Mouse (Mus musculus): ENCODE results near the gene Chd4. TPM values are rescaled to one million over a fixed set of nuclear protein-coding genes. Genes with fewer than 3 reads are reported as not detected.

The Chd4 gene
- total RNA-seq, 2 experiments from 2014 or later = 50.0 to 70.6 TPM

- no peak for ATAC-seq (replicated peaks; ENCODE audit: low FRiP score, poor library complexity, severe bottlenecking)
These were observed 77.5 kb downstream of the Chd4 start for GRCm38 (mm10) chr6:125173256-125173655.

- ATAC-seq (replicated peaks; ENCODE audit: low FRiP score, poor library complexity, severe bottlenecking) = no peak
These were observed 79.7 kb downstream of the Chd4 start for GRCm38 (mm10) chr6:125175469-125175868.

- ATAC-seq (replicated peaks; ENCODE audit: low FRiP score, poor library complexity, severe bottlenecking) = no peak
These were observed 83.8 kb downstream of the Chd4 start for GRCm38 (mm10) chr6:125179601-125180000.

Other genes with a start within 250 kb of the Chd4 start
- not detected in 2 replicates for gene P3h3, start 238.2 kb upstream of the Chd4 start, total RNA-seq (2015; ENCODE audit: low replicate concordance)
- 1.1 and 1.2 TPM in 2 replicates for gene P3h3, start 238.2 kb upstream of the Chd4 start, total RNA-seq (2017; ENCODE audit: low replicate concordance)
- gene Gpr162, start 232.0 kb upstream of the Chd4 start, total RNA-seq (2015; ENCODE audit: low replicate concordance) = not detected in 2 replicates
- gene Gpr162, start 232.0 kb upstream of the Chd4 start, total RNA-seq (2017; ENCODE audit: low replicate concordance) = not detected in 2 replicates
- gene Cd4, start 207.8 kb upstream of the Chd4 start, total RNA-seq (2015; ENCODE audit: low replicate concordance) = 6.3 and 6.9 TPM in 2 replicates
- 0.70 and 0.94 TPM in 2 replicates for gene Cd4, start 207.8 kb upstream of the Chd4 start, total RNA-seq (2017; ENCODE audit: low replicate concordance)
- gene Lag3, start 184.3 kb upstream of the Chd4 start, total RNA-seq (2015; ENCODE audit: low replicate concordance) = 1.0 and 2.7 TPM in 2 replicates
- gene Lag3, start 184.3 kb upstream of the Chd4 start, total RNA-seq (2017; ENCODE audit: low replicate concordance) = 0.51 TPM in 1 of 2 replicates, not detected in the other
- 26.1 and 31.3 TPM in 2 replicates for gene Ptms, start 175.9 kb upstream of the Chd4 start, total RNA-seq (2015; ENCODE audit: low replicate concordance)
- 12.0 and 21.8 TPM in 2 replicates for gene Ptms, start 175.9 kb upstream of the Chd4 start, total RNA-seq (2017; ENCODE audit: low replicate concordance)
- gene Mlf2, start 164.6 kb upstream of the Chd4 start, total RNA-seq (2015; ENCODE audit: low replicate concordance) = 11.7 and 13.4 TPM in 2 replicates
- gene Mlf2, start 164.6 kb upstream of the Chd4 start, total RNA-seq (2017; ENCODE audit: low replicate concordance) = 14.1 and 20.7 TPM in 2 replicates
- gene Cops7a, start 130.4 kb upstream of the Chd4 start, total RNA-seq (2015; ENCODE audit: low replicate concordance) = 10.2 and 16.5 TPM in 2 replicates
- gene Cops7a, start 130.4 kb upstream of the Chd4 start, total RNA-seq (2017; ENCODE audit: low replicate concordance) = 5.6 and 7.7 TPM in 2 replicates
- gene Pianp, start 99.3 kb upstream of the Chd4 start, total RNA-seq (2015; ENCODE audit: low replicate concordance) = not detected in 2 replicates
- gene Pianp, start 99.3 kb upstream of the Chd4 start, total RNA-seq (2017; ENCODE audit: low replicate concordance) = not detected in 2 replicates
- 20.8 and 25.9 TPM in 2 replicates for gene Zfp384, start 86.8 kb upstream of the Chd4 start, total RNA-seq (2015; ENCODE audit: low replicate concordance)
- gene Zfp384, start 86.8 kb upstream of the Chd4 start, total RNA-seq (2017; ENCODE audit: low replicate concordance) = 9.8 and 12.3 TPM in 2 replicates
- gene Ing4, start 56.2 kb upstream of the Chd4 start, total RNA-seq (2015; ENCODE audit: low replicate concordance) = 7.1 and 7.9 TPM in 2 replicates
- gene Ing4, start 56.2 kb upstream of the Chd4 start, total RNA-seq (2017; ENCODE audit: low replicate concordance) = 27.7 and 35.7 TPM in 2 replicates
- gene Acrbp, start 46.3 kb upstream of the Chd4 start, total RNA-seq (2015; ENCODE audit: low replicate concordance) = 3.3 TPM in 1 of 2 replicates, not detected in the other
- gene Acrbp, start 46.3 kb upstream of the Chd4 start, total RNA-seq (2017; ENCODE audit: low replicate concordance) = 7.0 and 11.6 TPM in 2 replicates
- gene Lpar5, start 28.1 kb upstream of the Chd4 start, total RNA-seq (2015; ENCODE audit: low replicate concordance) = 3.1 TPM in 1 of 2 replicates, not detected in the other
- gene Lpar5, start 28.1 kb upstream of the Chd4 start, total RNA-seq (2017; ENCODE audit: low replicate concordance) = 0.60 TPM in 1 of 2 replicates, not detected in the other
- gene Nop2, start 35.9 kb downstream of the Chd4 start, total RNA-seq (2015; ENCODE audit: low replicate concordance) = 4.8 and 6.7 TPM in 2 replicates
- 10.5 and 11.8 TPM in 2 replicates for gene Nop2, start 35.9 kb downstream of the Chd4 start, total RNA-seq (2017; ENCODE audit: low replicate concordance)
- 3.1 and 6.9 TPM in 2 replicates for gene Iffo1, start 49.3 kb downstream of the Chd4 start, total RNA-seq (2015; ENCODE audit: low replicate concordance)
- 2.2 and 10.9 TPM in 2 replicates for gene Iffo1, start 49.3 kb downstream of the Chd4 start, total RNA-seq (2017; ENCODE audit: low replicate concordance)
- gene Gapdh, start 70.5 kb downstream of the Chd4 start, total RNA-seq (2015; ENCODE audit: low replicate concordance) = 912 and 913 TPM in 2 replicates
- 174 and 278 TPM in 2 replicates for gene Gapdh, start 70.5 kb downstream of the Chd4 start, total RNA-seq (2017; ENCODE audit: low replicate concordance)
- 139 and 148 TPM in 2 replicates for gene Ncapd2, start 95.7 kb downstream of the Chd4 start, total RNA-seq (2015; ENCODE audit: low replicate concordance)
- gene Ncapd2, start 95.7 kb downstream of the Chd4 start, total RNA-seq (2017; ENCODE audit: low replicate concordance) = 137 and 246 TPM in 2 replicates
- 40.1 and 54.4 TPM in 2 replicates for gene Mrpl51, start 95.8 kb downstream of the Chd4 start, total RNA-seq (2015; ENCODE audit: low replicate concordance)
- 16.4 and 29.8 TPM in 2 replicates for gene Mrpl51, start 95.8 kb downstream of the Chd4 start, total RNA-seq (2017; ENCODE audit: low replicate concordance)
- gene Vamp1, start 119.6 kb downstream of the Chd4 start, total RNA-seq (2015; ENCODE audit: low replicate concordance) = 2.1 and 4.2 TPM in 2 replicates
- 0.14 and 2.1 TPM in 2 replicates for gene Vamp1, start 119.6 kb downstream of the Chd4 start, total RNA-seq (2017; ENCODE audit: low replicate concordance)
- 0.84 and 4.4 TPM in 2 replicates for gene Tapbpl, start 135.9 kb downstream of the Chd4 start, total RNA-seq (2015; ENCODE audit: low replicate concordance)
- 3.0 and 4.0 TPM in 2 replicates for gene Tapbpl, start 135.9 kb downstream of the Chd4 start, total RNA-seq (2017; ENCODE audit: low replicate concordance)
- 1.7 and 6.3 TPM in 2 replicates for gene Cd27, start 141.0 kb downstream of the Chd4 start, total RNA-seq (2015; ENCODE audit: low replicate concordance)
- 0.84 and 1.0 TPM in 2 replicates for gene Cd27, start 141.0 kb downstream of the Chd4 start, total RNA-seq (2017; ENCODE audit: low replicate concordance)
- gene Tuba3a, start 190.1 kb downstream of the Chd4 start, total RNA-seq (2015; ENCODE audit: low replicate concordance) = not detected in 2 replicates
- not detected in 2 replicates for gene Tuba3a, start 190.1 kb downstream of the Chd4 start, total RNA-seq (2017; ENCODE audit: low replicate concordance)
- gene Ltbr, start 217.9 kb downstream of the Chd4 start, total RNA-seq (2015; ENCODE audit: low replicate concordance) = 7.1 and 10.9 TPM in 2 replicates
- 2.6 and 7.2 TPM in 2 replicates for gene Ltbr, start 217.9 kb downstream of the Chd4 start, total RNA-seq (2017; ENCODE audit: low replicate concordance)
- 4.6 and 7.9 TPM in 2 replicates for gene Scnn1a, start 224.7 kb downstream of the Chd4 start, total RNA-seq (2015; ENCODE audit: low replicate concordance)
- gene Scnn1a, start 224.7 kb downstream of the Chd4 start, total RNA-seq (2017; ENCODE audit: low replicate concordance) = not detected in 2 replicates

Measured in erythroblast, adult 5-6 weeks (primary cell).